Mouse (Mus musculus): ENCODE measurements around the gene Gm10401.
"Not testable (repeated sequence)": the region's sequence is repeated elsewhere in the genome, so short reads cannot be mapped to it uniquely, and the experiment has no call there.

Gm10401 gene

GRCm38 (mm10) chr5:115118961-115119570 lies 21.0 kb upstream of the Gm10401 start, which contains the start of gene Acads:
Gene Acads (minus strand): TSS chr5:115119346.
- peak; percentile 46 to 79 for DNase-seq (ENCODE audit: low read depth in 1 of 2, low spot score in 2 of 2)

GRCm38 (mm10) chr5:115117467-115117866 lies 19.4 kb upstream of the Gm10401 start:
- DNase-seq (ENCODE audit: low read depth in 1 of 2, low spot score in 2 of 2), result no peak

GRCm38 (mm10) chr5:115116426-115116825 lies 18.3 kb upstream of the Gm10401 start:
- DNase-seq (ENCODE audit: low read depth in 1 of 2, low spot score in 2 of 2), result no peak

GRCm38 (mm10) chr5:115114501-115114900 lies 16.4 kb upstream of the Gm10401 start:
- DNase-seq (ENCODE audit: low read depth in 1 of 2, low spot score in 2 of 2), result no peak

- no peak for DNase-seq (ENCODE audit: low read depth in 1 of 2, low spot score in 2 of 2)
Observed at GRCm38 (mm10) chr5:115113244-115113643, 15.1 kb upstream of the Gm10401 start.

- DNase-seq (ENCODE audit: low read depth in 1 of 2, low spot score in 2 of 2), result no peak
Observed at GRCm38 (mm10) chr5:115111156-115111555, 13.1 kb upstream of the Gm10401 start.

- DNase-seq (ENCODE audit: low read depth in 1 of 2, low spot score in 2 of 2), result not testable (repeated sequence)
Observed at GRCm38 (mm10) chr5:115103253-115103652, 5.2 kb upstream of the Gm10401 start.

GRCm38 (mm10) chr5:115102231-115102630 lies 4.1 kb upstream of the Gm10401 start:
- no peak for DNase-seq (ENCODE audit: low read depth in 1 of 2, low spot score in 2 of 2)

GRCm38 (mm10) chr5:115100473-115100872 lies 2.4 kb upstream of the Gm10401 start:
- no peak for DNase-seq (ENCODE audit: low read depth in 1 of 2, low spot score in 2 of 2)

GRCm38 (mm10) chr5:115099991-115100390 lies 1.9 kb upstream of the Gm10401 start:
- DNase-seq (ENCODE audit: low read depth in 1 of 2, low spot score in 2 of 2), result no peak

- no peak for DNase-seq (ENCODE audit: low read depth in 1 of 2, low spot score in 2 of 2)
Observed at GRCm38 (mm10) chr5:115099530-115099929, 1.4 kb upstream of the Gm10401 start.

GRCm38 (mm10) chr5:115091776-115092175 lies 6.3 kb downstream of the Gm10401 start:
- no peak for DNase-seq (ENCODE audit: low read depth in 1 of 2, low spot score in 2 of 2)

- DNase-seq (ENCODE audit: low read depth in 1 of 2, low spot score in 2 of 2), result no peak
Observed at GRCm38 (mm10) chr5:115091015-115091414, 7.1 kb downstream of the Gm10401 start.

GRCm38 (mm10) chr5:115089592-115090268 lies 8.4 kb downstream of the Gm10401 start:
- DNase-seq (ENCODE audit: low read depth in 1 of 2, low spot score in 2 of 2), result no peak

GRCm38 (mm10) chr5:115085675-115086074 lies 12.4 kb downstream of the Gm10401 start:
- no peak for DNase-seq (ENCODE audit: low read depth in 1 of 2, low spot score in 2 of 2)

GRCm38 (mm10) chr5:115083492-115083891 lies 14.6 kb downstream of the Gm10401 start:
- DNase-seq (ENCODE audit: low read depth in 1 of 2, low spot score in 2 of 2), result no peak

GRCm38 (mm10) chr5:115081636-115082035 lies 16.5 kb downstream of the Gm10401 start:
- no peak for DNase-seq (ENCODE audit: low read depth in 1 of 2, low spot score in 2 of 2)

- peak; percentile 16 to 47 for DNase-seq (ENCODE audit: low read depth in 1 of 2, low spot score in 2 of 2)
Observed at GRCm38 (mm10) chr5:115076144-115076901, 21.8 kb downstream of the Gm10401 start.

GRCm38 (mm10) chr5:115074749-115075148 lies 23.3 kb downstream of the Gm10401 start:
- DNase-seq (ENCODE audit: low read depth in 1 of 2, low spot score in 2 of 2), result no peak

GRCm38 (mm10) chr5:115073306-115073705 lies 24.8 kb downstream of the Gm10401 start:
- not testable (repeated sequence) for DNase-seq (ENCODE audit: low read depth in 1 of 2, low spot score in 2 of 2)

GRCm38 (mm10) chr5:115072143-115072542 lies 26.0 kb downstream of the Gm10401 start:
- DNase-seq (ENCODE audit: low read depth in 1 of 2, low spot score in 2 of 2), result no peak

All from monocyte, adult 2 months (primary cell).